Mouse (Mus musculus) kidney, adult 2 months (tissue): ENCODE data around the gene Aip.
"Not testable (repeated sequence)": the region's sequence is repeated elsewhere in the genome, so short reads cannot be mapped to it uniquely, and the experiment has no call there.

Experiments used
- CTCF ChIP-seq: fragments of 200-500 bp; conservative IDR thresholded peaks from 2 replicates; pipeline ENCODE4 v1.5.1; 2011; ENCODE audit warnings: low read depth, mild to moderate bottlenecking, control low read depth, low read length, moderate library complexity, mixed read lengths; ENCODE audit not compliant: insufficient read depth, insufficient read length
- POLR2A ChIP-seq: fragments of 200-500 bp; IDR thresholded peaks from one replicate; pipeline ENCODE4 v1.6.1; 2011; ENCODE audit warnings: low read depth, low read length, control low read depth

- not testable (repeated sequence) for TF ChIP-seq CTCF, POLR2A
These were observed 3.8 kb downstream of the Aip start for GRCm38 (mm10) chr19:4121896-4122295.
